Mouse (Mus musculus) heart, adult 18-20 months (tissue): Measurements from ENCODE around the gene Lmod1. TPM values are rescaled to one million over a fixed set of nuclear protein-coding genes. Genes with fewer than 3 reads are reported as not detected.

Experiments
- DNase-seq, 2 experiments: peaks; one replicate each; pipeline ENCODE4 v3.0.0; 2021 to 2022; ENCODE audit warnings: mixed read lengths in 1 of 2
- total RNA-seq, 2 experiments: library from RNA; stranded (reverse); gene quantifications; 2 replicates each; pipeline ENCODE4 v1.2.3; 2021

Gene Lmod1
- total RNA-seq, 2 experiments from 2014 or later = 3.1 to 3.4 TPM

DNA sequence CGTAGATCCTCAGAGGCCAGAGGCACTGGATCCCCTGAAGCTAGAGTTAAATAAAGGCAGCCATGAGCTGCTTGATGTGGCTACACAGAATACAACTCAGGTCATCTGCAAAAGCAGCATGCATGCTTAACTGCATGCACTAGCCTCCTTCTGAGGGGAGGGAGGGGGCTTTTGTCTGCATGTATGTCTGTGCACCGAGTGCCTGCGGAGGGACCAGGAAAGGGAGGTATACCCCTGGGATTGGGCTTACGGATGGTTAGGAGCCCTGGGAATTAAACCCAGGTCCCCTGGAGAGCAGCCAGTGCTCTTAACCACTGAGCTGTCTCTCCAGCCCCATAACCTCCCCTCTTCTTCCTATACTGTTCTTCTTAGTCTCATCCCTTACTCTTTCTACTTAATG is 87.5 kb downstream of the Lmod1 start:
- DNase-seq = no peak

DNA sequence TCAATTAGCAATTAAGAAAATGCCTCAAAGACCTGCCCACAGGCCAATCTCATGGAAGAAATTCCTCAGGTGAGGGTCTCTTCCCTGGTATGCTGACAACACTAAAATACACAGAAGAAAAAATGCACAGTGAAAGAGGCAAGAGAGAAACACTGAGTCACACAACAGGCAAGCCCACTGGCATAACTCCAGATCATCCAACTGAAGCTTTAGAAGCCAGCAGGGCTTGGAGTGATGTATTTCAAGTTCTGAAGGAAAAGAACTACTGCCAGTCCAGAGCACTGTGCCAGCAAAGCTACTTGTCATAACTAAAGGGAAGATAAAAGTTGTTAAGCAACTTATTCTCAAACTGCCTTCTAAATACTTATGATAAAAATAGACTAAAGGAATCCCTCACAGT is 89.4 kb downstream of the Lmod1 start:
- DNase-seq = peak; percentile 56 to 64

Other genes starting within 250 kb of the Lmod1 start
- 10 to 100 TPM; 11.5 to 16.9 TPM for gene Lgr6, start 219.5 kb upstream of the Lmod1 start, total RNA-seq
- gene Ptpn7, start 192.1 kb upstream of the Lmod1 start, total RNA-seq = 1 to 10 TPM in 1 of 2 experiments, under 1 TPM in 1; 0.72 to 1.4 TPM
- gene Arl8a, start 178.0 kb upstream of the Lmod1 start, total RNA-seq = 10 to 100 TPM; 21.8 to 22.0 TPM
- under 1 TPM; 0.33 to 0.60 TPM for gene Gpr37l1, start 157.1 kb upstream of the Lmod1 start, total RNA-seq
- gene Elf3, start 66.2 kb upstream of the Lmod1 start, total RNA-seq = under 1 TPM in 1 of 2 experiments, not detected in 1; 0.54 TPM
- gene Rnpep, start 40.7 kb upstream of the Lmod1 start, total RNA-seq = 10 to 100 TPM; 19.4 to 20.9 TPM
- 100 to 1,000 TPM; 390 to 405 TPM for gene Timm17a, start 11.0 kb upstream of the Lmod1 start, total RNA-seq
- gene Shisa4, start 50.4 kb downstream of the Lmod1 start, total RNA-seq = 1 to 10 TPM; 2.5 to 3.0 TPM
- 10 to 100 TPM; 30.0 to 34.9 TPM for gene Ipo9, start 105.7 kb downstream of the Lmod1 start, total RNA-seq